Mouse (Mus musculus): ENCODE measurements at regions not wholly inside any gene's neighbourhood (a gene's known extent, or its start where the extent isn't known, plus 50 kb on each side); places are given as distances from the start of the nearest gene placed in this dataset.
A peak's percentile ranks its signal among the peaks of the same experiment; 100 is the strongest.

DNA sequence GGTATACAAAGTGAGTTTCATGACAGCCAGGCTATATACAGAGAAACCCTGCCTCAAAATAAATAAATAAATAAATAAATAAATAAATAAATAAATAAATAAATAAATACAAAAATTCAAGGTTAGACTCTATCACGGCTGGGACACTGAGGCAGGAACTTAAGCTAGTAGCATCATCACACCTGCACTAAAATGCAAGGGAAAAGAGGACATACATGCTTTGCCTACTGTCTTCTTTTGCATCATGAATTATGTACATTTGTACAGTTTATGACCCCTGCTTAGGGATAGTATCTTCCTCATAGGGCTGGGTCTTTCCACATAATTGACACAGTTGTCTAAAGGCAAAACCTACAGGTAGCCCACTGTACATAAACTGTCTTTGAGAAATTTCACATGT lies 252.5 kb downstream of the Tpm3-rs7 start:
- Histone ChIP-seq H3K27me3 (replicated peaks; ENCODE audit: control insufficient read depth, insufficient read depth, low read length) (no peaks in the 10 kb centered on the region), H3K9me3 (ENCODE audit: control insufficient read depth, low read length) (no peaks in the 10 kb centered on the region), H3K27ac (ENCODE audit: low read depth) (no peak overlapping the region), H3K36me3 (ENCODE audit: control insufficient read depth, insufficient read depth, low read length) (no peaks in the 10 kb centered on the region), H3K9ac (ENCODE audit: low read length) (no peak overlapping the region), H3K4me2 (ENCODE audit: low read length) (no peak overlapping the region), H3K4me1 (replicated peaks; ENCODE audit: control insufficient read depth, insufficient read depth, low read length) (no peaks in the 10 kb centered on the region), H3K4me3 (ENCODE audit: low read depth, low read length) (no peak overlapping the region)
- ATAC-seq (replicated peaks; ENCODE audit: low FRiP score, low TSS enrichment, low read depth) (no peak), DNase-seq (ENCODE audit: low spot score) (no peak)
- 100% methylated on average over 1 of the region's 1 CpGs for WGBS

DNA sequence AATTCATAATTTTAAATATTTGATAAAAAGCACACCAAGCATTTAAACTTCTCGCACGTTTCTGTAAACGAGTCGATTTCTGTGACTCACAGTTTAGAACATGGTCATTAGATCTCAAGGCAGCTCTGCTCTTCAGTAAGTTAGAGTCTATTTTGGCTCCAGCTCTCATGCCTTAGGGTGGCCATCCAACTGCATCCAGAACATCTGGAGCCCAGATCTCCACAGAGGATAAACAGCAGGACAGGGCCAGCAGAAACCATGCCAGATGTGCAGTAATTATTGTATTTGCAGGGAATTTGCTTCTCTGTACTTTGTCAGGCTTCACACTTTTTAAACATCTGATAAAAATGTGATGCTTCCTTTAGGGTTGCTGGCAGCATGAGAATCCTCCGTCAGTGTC lies 276.4 kb downstream of the Tpm3-rs7 start:
- H3K9me3 ChIP-seq (ENCODE audit: control insufficient read depth, low read length) = no peaks in the 10 kb centered on the region
- 0 out of 2 replicates have a peak, but pooled peaks have one; percentile 53 for ATAC-seq (replicated peaks; ENCODE audit: low FRiP score, low TSS enrichment, low read depth)
- no peak overlapping the region for H3K27ac ChIP-seq (ENCODE audit: low read depth)
- no peak overlapping the region for H3K4me3 ChIP-seq (ENCODE audit: low read depth, low read length)
- H3K4me1 ChIP-seq (replicated peaks; ENCODE audit: control insufficient read depth, insufficient read depth, low read length) = no peaks in the 10 kb centered on the region
- no peaks in the 10 kb centered on the region for H3K36me3 ChIP-seq (ENCODE audit: control insufficient read depth, insufficient read depth, low read length)
- DNase-seq (ENCODE audit: low spot score) = peak; percentile 52
- no peaks in the 10 kb centered on the region for H3K27me3 ChIP-seq (replicated peaks; ENCODE audit: control insufficient read depth, insufficient read depth, low read length)
- H3K9ac ChIP-seq (ENCODE audit: low read length) = no peak overlapping the region
- WGBS = 43% methylated on average over 5 of the region's 5 CpGs
- H3K4me2 ChIP-seq (ENCODE audit: low read length) = peak overlapping the region; percentile 3; the same call in 1 of the 2 replicates

GRCm38 (mm10) chr14:113627115-113627514 lies 312.7 kb downstream of the Tpm3-rs7 start:
- Histone ChIP-seq H3K27ac (ENCODE audit: low read depth) (no peak overlapping the region), H3K4me2 (ENCODE audit: low read length) (no peak overlapping the region), H3K36me3 (ENCODE audit: control insufficient read depth, insufficient read depth, low read length) (no peaks in the 10 kb centered on the region), H3K9ac (ENCODE audit: low read length) (no peak overlapping the region), H3K4me3 (ENCODE audit: low read depth, low read length) (no peak overlapping the region), H3K4me1 (replicated peaks; ENCODE audit: control insufficient read depth, insufficient read depth, low read length) (no peaks in the 10 kb centered on the region), H3K9me3 (ENCODE audit: control insufficient read depth, low read length) (no peaks in the 10 kb centered on the region), H3K27me3 (replicated peaks; ENCODE audit: control insufficient read depth, insufficient read depth, low read length) (no peaks in the 10 kb centered on the region)
- 82% methylated on average over 2 of the region's 2 CpGs for WGBS
- DNase-seq (ENCODE audit: low spot score) (no peak), ATAC-seq (replicated peaks; ENCODE audit: low FRiP score, low TSS enrichment, low read depth) (no peak)

GRCm38 (mm10) chr14:113651296-113651695 lies 336.9 kb downstream of the Tpm3-rs7 start:
- 65% methylated on average over 5 of the region's 5 CpGs for WGBS
- Histone ChIP-seq H3K27me3 (replicated peaks; ENCODE audit: control insufficient read depth, insufficient read depth, low read length) (no peaks in the 10 kb centered on the region), H3K9ac (ENCODE audit: low read length) (no peak overlapping the region), H3K36me3 (ENCODE audit: control insufficient read depth, insufficient read depth, low read length) (no peaks in the 10 kb centered on the region), H3K4me2 (ENCODE audit: low read length) (no peak overlapping the region), H3K9me3 (ENCODE audit: control insufficient read depth, low read length) (no peaks in the 10 kb centered on the region), H3K4me1 (replicated peaks; ENCODE audit: control insufficient read depth, insufficient read depth, low read length) (no peaks in the 10 kb centered on the region), H3K4me3 (ENCODE audit: low read depth, low read length) (no peak overlapping the region), H3K27ac (ENCODE audit: low read depth) (no peak overlapping the region)
- no peak for DNase-seq (ENCODE audit: low spot score)
- ATAC-seq (replicated peaks; ENCODE audit: low FRiP score, low TSS enrichment, low read depth) = no peak

DNA sequence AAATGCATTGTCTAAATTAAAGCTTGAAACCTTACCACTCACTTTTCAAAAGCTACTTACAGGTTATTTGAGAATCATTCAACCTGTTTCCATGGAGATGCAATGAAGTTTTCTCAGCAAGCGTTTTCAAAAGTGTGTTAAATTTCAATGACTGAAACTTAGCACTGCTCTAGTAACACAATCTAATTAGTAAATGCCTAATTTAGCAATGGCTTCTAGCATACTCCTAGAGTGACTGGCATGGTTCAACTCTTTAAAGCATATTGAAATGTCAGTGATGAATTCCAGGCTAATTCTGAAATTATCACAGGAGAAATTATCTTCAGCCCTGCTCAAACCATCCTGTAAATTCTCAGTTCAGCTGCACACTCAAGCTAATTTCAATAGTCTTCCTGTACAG lies 342.5 kb downstream of the Tpm3-rs7 start:
- Histone ChIP-seq H3K27me3 (replicated peaks; ENCODE audit: control insufficient read depth, insufficient read depth, low read length) (no peaks in the 10 kb centered on the region), H3K4me1 (replicated peaks; ENCODE audit: control insufficient read depth, insufficient read depth, low read length) (no peaks in the 10 kb centered on the region), H3K9ac (ENCODE audit: low read length) (no peak overlapping the region), H3K27ac (ENCODE audit: low read depth) (no peak overlapping the region), H3K4me2 (ENCODE audit: low read length) (no peak overlapping the region), H3K36me3 (ENCODE audit: control insufficient read depth, insufficient read depth, low read length) (no peaks in the 10 kb centered on the region), H3K4me3 (ENCODE audit: low read depth, low read length) (no peak overlapping the region), H3K9me3 (ENCODE audit: control insufficient read depth, low read length) (no peaks in the 10 kb centered on the region)
- ATAC-seq (replicated peaks; ENCODE audit: low FRiP score, low TSS enrichment, low read depth) (no peak), DNase-seq (ENCODE audit: low spot score) (no peak)
- 61% methylated on average over 1 of the region's 1 CpGs for WGBS

GRCm38 (mm10) chr14:113668660-113669059 lies 354.3 kb downstream of the Tpm3-rs7 start:
- WGBS = 98% methylated on average over 1 of the region's 1 CpGs
- ATAC-seq (replicated peaks; ENCODE audit: low FRiP score, low TSS enrichment, low read depth) = no peak
- DNase-seq (ENCODE audit: low spot score) = no peak
- Histone ChIP-seq H3K36me3 (ENCODE audit: control insufficient read depth, insufficient read depth, low read length) (no peaks in the 10 kb centered on the region), H3K9me3 (ENCODE audit: control insufficient read depth, low read length) (no peaks in the 10 kb centered on the region), H3K9ac (ENCODE audit: low read length) (no peak overlapping the region), H3K4me1 (replicated peaks; ENCODE audit: control insufficient read depth, insufficient read depth, low read length) (no peaks in the 10 kb centered on the region), H3K4me3 (ENCODE audit: low read depth, low read length) (no peak overlapping the region), H3K4me2 (ENCODE audit: low read length) (no peak overlapping the region), H3K27me3 (replicated peaks; ENCODE audit: control insufficient read depth, insufficient read depth, low read length) (no peaks in the 10 kb centered on the region), H3K27ac (ENCODE audit: low read depth) (no peak overlapping the region)

DNA sequence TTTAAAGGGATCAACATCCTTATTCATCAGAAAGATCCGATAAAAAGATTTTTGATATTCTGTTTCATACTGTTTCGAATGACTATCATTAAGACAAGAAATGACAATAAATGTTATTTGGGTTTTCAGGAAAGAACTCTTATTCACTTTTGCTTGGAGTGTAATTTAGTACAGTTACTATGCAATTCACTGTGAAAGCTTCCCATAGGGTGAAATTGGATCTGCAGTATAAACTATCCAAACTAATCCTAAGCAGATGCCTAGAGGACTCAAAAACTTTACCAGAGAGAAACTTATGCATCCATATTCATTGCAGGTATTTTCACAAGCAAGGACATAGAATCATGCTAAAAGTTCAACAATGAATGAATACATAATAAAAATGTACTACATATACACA lies 355.0 kb downstream of the Tpm3-rs7 start:
- H3K27ac ChIP-seq (ENCODE audit: low read depth) = no peak overlapping the region
- ATAC-seq (replicated peaks; ENCODE audit: low FRiP score, low TSS enrichment, low read depth) = no peak
- 88% methylated on average over 2 of the region's 2 CpGs for WGBS
- H3K4me3 ChIP-seq (ENCODE audit: low read depth, low read length) = no peak overlapping the region
- H3K4me2 ChIP-seq (ENCODE audit: low read length) = no peak overlapping the region
- H3K4me1 ChIP-seq (replicated peaks; ENCODE audit: control insufficient read depth, insufficient read depth, low read length) = no peaks in the 10 kb centered on the region
- DNase-seq (ENCODE audit: low spot score) = no peak
- H3K27me3 ChIP-seq (replicated peaks; ENCODE audit: control insufficient read depth, insufficient read depth, low read length) = no peaks in the 10 kb centered on the region
- H3K9ac ChIP-seq (ENCODE audit: low read length) = no peak overlapping the region
- H3K36me3 ChIP-seq (ENCODE audit: control insufficient read depth, insufficient read depth, low read length) = no peaks in the 10 kb centered on the region
- no peaks in the 10 kb centered on the region for H3K9me3 ChIP-seq (ENCODE audit: control insufficient read depth, low read length)

DNA sequence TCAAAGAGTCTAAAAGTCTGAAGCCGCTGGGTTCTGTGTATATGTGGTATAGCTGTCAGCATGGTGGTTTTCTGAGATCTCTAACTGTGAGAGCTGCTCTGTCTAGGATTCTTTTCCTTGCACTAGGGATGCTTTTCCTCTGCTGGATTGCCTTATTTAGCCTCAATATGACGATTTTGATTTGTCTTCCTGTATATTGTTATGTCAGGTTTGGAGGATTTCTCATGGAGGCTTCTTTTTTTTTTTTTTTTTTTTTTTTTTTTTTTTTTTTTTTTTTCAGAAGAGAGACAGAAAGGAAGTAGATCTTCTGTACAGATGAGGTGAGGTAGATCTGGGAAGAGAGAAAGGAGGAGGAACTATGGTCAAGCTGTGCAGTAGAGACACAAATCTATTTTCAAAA lies 396.5 kb downstream of the Tpm3-rs7 start:
- H3K4me3 ChIP-seq (ENCODE audit: low read depth, low read length) = no peak overlapping the region
- H3K36me3 ChIP-seq (ENCODE audit: control insufficient read depth, insufficient read depth, low read length) = no peaks in the 10 kb centered on the region
- H3K27ac ChIP-seq (ENCODE audit: low read depth) = no peak overlapping the region
- DNase-seq (ENCODE audit: low spot score) (no peak), ATAC-seq (replicated peaks; ENCODE audit: low FRiP score, low TSS enrichment, low read depth) (no peak)
- no peak overlapping the region for H3K4me2 ChIP-seq (ENCODE audit: low read length)
- no peaks in the 10 kb centered on the region for H3K9me3 ChIP-seq (ENCODE audit: control insufficient read depth, low read length)
- WGBS = 64% methylated on average over 2 of the region's 2 CpGs
- H3K4me1 ChIP-seq (replicated peaks; ENCODE audit: control insufficient read depth, insufficient read depth, low read length) = no peaks in the 10 kb centered on the region
- no peak overlapping the region for H3K9ac ChIP-seq (ENCODE audit: low read length)
- H3K27me3 ChIP-seq (replicated peaks; ENCODE audit: control insufficient read depth, insufficient read depth, low read length) = no peaks in the 10 kb centered on the region

All from intestine, embryonic 14.5 days (tissue).